Mouse (Mus musculus) left cerebral cortex, adult 8-10 months (tissue): Measurements from ENCODE around the gene Ezh1. TPM values are rescaled to one million over a fixed set of nuclear protein-coding genes. Genes with fewer than 3 reads are reported as not detected.

Experiments used
- DNase-seq, 2 experiments: peaks; one replicate each; pipeline ENCODE4 v3.0.0; 2022; ENCODE audit warnings: low spot score in 2 of 2
- total RNA-seq, 4 experiments: library from RNA; stranded (reverse); gene quantifications; 2 replicates each; pipeline ENCODE4 v1.2.4; 2022

Gene Ezh1
- 10 to 100 TPM; 62.4 to 63.9 (median 63.7) TPM for total RNA-seq

DNA sequence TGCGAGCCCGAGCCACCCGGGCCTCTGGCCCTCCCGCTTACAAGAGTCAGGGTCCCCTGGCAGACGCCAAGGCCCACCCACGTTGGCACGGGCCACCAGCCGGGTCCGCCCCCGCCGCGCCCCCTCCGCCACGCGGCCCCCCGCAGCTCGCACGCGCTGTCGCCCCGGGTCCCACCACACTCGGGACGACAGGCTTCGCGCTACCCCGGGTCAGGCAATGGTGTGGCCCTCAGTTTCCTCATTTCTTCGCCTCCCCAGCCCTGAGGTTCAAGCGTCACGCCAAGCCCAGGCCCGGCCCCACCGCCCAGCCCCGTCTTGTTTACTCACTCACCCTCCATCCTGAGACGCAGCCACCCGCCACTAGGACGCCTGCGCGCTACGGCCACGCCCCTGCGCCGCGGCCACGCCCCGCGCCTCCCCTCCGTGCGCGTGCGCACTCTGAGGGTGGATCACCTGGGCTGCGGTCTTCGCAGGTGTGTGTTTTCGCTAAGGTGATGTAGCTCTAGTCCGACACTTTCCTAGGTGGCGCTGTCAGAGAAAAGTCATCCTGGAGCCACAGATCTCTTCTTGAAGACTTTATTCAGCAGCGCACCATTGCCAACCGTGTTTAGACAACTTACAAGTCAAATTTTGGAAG lies at the start of gene Ezh1:
Gene Ezh1 (minus strand): TSS at position 399 of the 637 bp plus-strand sequence.
- DNase-seq, result peak; percentile 82 to 89

DNA sequence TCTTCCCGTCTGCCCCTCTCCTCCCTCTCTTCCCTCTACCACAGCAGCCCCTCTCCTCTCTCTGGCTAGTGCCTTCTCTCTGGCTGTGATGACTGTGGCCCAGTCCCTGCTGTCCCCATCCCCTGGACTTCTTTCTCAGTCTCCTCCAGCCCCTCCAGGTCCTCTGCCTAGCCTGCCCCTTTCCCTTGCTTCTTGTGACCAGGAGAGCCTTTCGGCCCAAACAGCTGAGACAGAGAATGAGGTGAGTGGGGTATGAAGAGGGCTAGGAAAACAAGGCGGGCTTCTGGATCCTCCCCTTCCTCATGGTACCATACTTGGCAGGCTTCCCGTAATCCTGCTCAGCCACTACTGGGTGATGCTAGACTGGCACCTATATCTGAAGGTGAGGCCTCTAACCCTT lies 49.0 kb upstream of the Ezh1 start:
- no peak for DNase-seq

DNA sequence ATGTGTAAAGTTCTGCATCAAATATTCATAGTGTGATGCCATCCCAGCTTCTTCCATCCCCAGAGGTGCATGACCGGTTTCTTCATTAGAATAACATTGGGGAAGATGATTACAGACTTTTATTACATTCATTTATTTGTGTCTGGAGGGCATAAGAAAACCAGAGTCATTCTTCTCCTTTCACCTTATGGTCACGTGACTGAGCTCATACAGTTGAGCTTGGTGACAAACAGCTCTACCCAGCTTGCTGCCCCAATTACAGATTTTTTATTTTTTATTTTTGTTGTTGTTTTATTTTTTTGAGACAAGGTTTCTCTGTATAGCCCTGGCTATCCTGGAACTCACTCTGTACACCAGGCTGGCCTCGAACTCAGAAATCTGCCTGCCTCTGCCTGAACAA lies 46.2 kb upstream of the Ezh1 start:
- no peak for DNase-seq

DNA sequence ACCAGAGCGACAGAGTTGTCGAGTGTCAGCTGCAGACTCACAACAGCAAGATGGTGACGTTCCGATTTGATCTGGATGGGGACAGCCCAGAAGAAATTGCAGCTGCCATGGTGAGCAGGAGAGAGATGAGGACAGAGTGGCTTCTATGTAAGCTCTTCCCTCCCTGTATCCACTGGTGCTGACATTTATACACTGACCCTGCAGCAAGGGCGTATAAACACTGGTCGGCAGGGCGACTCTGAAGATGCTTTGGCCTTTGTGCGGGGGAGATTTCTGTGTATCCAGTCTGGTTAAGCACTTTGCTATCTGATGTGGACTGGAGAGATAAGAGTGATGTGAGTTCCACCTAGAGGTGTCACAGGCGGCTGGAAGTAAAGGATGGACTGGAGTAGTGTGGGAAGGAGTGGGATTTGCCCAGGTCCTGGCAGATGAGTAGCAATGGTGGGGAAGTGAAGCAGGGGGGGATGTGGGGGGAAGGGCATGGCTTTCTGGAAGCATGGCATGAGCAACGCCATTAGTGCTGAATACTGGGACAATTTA lies 43.4 kb upstream of the Ezh1 start:
- no peak for DNase-seq

DNA sequence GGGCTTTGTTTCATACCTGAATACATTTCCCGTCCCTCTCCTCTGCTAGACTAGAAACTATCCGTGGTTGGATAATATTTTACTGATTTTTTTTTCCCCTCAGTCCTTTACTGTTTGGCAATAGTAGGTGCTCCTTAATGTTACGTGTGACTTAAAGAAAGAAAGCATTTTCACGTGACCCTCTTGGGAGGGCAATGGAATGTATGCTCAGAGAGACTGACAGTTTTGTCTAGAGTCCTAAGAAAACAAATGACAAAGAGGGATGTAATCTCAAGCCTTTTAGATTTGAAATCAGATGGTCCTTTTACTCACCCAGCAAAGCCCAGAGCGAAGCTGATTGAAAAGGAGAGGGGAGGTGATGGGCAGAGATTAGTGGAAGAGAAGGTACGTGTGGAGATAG lies 39.6 kb upstream of the Ezh1 start:
- no peak for DNase-seq

DNA sequence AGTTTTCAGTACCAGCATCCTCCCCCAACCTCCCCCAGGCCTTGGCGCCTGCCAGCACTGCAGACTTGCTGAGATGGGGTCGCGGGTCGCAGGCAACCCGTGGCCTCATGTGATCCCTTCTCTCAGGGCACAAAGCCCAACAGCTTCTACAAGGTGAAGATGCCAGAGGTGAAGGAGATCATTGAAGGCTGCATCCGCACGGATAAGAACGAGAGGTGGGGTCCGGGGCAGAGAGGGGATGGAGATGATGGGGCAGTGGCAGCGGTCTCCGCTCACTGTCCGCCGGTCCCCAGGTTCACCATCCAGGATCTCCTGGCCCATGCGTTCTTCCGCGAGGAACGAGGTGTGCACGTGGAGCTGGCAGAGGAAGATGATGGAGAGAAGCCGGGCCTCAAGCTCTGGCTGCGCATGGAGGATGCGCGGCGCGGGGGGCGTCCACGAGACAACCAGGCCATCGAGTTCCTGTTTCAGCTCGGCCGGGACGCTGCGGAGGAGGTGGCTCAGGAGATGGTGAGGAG lies 38.8 kb upstream of the Ezh1 start:
- DNase-seq, result no peak

DNA sequence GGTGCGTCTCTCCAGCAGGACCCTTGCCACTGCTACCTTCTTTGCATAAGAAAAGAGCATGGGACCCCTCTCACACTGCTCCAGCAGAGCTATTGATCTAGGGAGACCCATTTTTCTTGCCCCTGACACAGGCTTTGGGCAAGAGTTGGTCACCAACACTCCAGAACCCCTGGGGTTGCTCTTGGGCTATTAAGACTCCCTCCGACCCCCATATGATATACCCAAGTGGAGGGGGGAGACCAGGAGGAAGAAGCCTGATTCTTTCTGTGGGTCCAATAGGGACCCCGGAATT lies 37.7 kb upstream of the Ezh1 start:
- no peak for DNase-seq

DNA sequence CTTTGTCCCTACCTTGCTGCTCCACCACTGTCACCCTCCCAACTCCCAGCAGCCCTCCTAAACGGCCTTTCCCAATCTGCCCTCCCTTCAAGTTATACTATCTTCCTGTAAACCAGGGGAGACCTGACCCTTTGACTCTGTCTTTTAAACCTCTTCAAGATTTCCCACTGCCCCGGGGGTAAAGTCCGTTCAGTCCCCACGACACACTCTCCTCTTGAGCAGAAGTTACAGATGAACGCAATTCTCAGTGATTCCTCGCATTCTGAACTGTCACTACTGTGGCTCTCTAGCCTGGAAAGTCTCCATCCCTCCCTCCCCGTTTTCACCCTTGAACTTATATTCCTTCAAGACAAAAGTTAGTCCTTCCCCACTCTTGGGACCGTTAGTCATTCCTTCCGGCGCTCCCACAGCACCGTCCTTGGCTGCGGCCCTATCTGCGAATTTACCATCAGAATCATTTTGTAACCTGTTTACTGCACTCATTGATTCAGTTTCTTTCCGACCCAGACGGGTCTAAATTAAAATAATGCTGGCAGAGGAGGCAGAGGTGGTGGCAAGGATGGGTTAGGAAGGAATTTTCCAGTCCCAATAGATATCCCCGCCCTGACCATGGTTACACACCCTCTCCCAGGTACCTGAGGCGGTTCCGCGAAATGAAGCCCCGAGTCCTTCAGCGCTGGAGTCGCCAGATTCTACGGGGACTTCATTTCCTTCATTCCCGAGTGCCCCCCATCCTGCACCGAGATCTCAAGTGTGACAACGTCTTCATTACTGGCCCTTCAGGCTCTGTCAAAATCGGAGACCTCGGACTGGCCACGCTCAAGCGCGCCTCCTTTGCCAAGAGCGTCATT lies 37.1 kb upstream of the Ezh1 start:
- no peak for DNase-seq

DNA sequence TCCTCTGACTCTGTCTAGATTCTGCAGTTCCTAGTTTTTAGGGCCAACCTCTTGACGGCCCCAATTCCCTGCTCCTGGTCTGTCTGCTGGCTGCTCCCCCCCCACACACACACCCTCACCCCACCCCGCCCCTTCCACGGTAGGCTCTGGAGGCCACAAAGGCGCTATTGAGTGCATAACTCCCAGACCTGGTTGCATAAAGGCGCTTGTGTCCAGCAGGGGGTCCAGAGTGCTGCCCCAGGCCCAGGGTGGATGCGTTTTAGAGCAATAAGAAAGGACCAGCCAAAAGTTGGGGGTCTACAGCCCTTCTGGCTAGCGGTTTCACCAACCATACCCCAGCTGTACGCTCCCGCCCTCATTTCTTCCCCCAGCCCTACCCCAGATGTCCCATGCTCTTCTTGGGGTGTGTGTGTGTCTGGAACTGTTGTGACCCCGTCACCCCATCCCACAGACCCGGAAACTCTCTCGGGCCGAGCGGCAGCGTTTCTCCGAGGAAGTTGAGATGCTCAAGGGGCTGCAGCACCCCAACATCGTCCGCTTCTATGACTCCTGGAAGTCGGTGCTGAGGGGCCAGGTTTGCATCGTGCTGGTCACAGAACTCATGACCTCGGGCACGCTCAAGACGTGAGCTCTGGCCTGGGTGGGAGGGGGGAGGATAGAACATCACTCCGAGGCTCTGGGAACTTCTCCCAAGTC lies 36.2 kb upstream of the Ezh1 start:
- no peak for DNase-seq

DNA sequence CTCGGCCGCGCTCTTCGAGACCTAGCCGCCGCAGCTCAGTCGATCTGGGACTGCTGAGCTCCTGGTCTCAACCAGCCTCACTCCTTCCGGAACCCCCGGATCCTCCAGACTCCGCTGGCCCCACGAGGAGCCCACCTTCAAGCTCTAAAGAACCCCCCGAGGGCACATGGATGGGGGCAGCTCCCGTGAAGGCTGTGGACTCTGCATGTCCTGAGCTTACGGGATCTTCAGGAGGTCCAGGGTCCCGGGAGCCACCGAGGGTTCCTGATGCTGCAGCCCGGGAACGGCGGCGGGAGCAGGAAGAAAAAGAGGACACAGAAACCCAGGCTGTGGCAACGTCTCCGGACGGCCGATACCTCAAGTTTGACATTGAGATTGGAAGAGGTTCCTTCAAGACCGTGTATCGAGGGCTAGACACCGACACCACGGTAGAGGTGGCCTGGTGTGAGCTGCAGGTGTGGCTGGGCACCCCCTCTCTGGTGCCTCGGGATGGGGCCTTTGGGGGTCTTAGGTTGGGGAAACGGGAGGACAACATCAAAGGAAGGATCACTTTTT lies 34.6 kb upstream of the Ezh1 start:
- DNase-seq, result no peak

DNA sequence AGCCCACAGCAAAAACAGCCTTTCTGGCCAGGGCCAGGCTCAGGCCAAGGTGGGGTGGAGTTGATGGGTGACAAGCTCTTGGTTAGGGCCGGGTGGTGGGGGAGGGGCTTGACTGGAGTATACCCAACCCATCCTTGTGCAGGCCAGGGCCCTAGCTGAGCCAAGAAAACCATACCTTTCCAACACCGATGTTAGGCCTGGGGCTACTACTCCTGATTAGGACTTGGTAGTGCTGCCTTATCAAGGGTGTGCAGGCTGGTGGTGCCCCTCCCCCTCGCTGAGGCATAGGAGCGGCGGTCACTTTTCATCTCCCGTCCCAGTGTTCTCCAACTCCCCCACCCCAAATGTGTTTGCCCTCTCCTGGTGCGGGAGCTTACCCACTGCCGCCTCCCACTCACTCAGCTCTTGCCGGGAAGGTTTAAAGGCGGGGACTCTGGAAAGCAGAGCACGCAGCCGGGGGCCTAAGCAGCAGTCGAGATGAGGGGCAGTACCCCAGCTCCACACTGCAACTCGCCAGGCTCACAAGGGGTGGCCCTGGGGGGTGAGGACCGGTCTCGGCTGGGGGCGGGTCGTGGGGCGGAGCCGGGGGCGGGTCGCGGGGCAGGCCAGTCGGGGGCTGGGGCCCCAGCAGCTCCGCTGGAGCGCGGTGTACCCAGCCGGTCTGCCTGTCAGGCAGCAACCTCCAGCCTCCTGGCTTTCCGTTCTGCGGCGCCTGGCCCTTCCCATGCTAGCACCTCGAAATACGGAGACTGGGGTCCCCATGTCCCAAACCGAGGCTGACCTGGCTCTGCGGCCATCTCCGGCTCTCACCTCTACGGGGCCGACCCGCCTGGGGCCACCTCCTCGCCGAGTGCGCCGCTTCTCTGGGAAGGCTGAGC lies 33.9 kb upstream of the Ezh1 start, which contains the start of gene Wnk4:
Gene Wnk4 (plus strand): TSS at position 620 of the 878 bp plus-strand sequence.
- no peak for DNase-seq

DNA sequence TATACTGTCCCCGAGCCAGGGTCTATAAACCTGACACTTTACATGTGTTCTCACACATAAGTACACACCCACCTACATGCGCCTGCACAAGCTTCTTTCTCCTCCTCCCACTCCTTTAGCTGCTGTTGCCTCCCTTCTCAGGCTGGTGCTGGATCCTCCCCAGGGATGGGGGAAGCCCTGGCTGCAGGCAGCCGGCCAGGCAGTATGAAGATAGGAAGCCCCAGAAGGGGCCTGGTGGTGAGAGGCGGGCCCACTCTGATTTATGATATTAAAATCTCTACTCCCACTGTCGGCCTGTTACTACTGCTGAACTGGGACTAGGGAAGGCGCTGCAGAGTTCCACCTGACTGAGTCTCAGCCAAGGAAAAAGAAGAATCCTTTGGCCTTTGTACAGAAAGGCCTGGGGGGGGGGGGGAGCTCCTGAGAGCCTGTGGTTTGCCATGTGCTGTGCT lies 33.0 kb upstream of the Ezh1 start:
- peak; percentile 42 to 83 for DNase-seq

DNA sequence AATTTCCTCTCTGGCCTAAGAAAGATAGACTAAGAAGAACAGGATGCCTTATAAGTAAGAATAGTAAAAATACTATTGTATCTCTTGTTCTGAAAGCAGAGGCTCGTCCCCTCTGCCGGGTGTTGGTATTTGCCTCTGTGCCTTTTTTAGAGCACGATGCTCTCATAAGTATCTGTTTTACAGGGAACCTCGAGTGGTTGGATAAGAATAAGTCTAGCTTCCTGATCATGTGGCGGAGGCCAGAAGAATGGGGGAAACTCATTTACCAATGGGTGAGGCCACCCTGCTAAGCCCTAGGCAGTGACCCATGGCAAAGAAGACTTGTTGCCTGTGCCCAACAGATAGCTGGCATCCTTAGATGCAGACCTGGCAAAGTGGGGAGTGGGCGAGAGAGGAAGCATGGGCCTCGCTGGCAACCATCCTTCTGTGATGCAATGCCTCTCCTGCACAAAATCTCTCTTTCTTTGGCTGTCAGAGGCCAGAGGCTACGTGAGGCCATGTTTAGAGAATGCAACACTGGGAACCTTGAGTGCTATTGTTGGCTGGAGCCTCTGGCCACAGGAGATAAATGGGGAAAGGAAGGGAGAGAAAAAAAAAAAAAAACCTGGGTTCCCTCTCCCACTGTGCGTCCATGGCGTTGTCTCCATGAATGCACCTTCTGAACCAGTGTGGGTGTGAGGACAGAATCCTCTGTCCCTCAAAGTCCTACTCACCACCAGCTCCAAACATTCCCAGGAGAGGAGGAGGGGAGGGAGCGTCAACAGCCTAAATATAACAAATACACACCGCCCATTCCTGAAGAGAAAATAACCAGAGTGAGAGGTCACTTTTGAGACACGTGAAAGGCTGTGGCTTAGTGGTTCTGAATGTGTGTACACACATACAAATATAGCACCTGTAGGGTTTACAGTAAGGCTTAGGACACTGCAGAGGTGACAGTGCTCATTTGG lies 29.8 kb upstream of the Ezh1 start:
- no peak for DNase-seq

DNA sequence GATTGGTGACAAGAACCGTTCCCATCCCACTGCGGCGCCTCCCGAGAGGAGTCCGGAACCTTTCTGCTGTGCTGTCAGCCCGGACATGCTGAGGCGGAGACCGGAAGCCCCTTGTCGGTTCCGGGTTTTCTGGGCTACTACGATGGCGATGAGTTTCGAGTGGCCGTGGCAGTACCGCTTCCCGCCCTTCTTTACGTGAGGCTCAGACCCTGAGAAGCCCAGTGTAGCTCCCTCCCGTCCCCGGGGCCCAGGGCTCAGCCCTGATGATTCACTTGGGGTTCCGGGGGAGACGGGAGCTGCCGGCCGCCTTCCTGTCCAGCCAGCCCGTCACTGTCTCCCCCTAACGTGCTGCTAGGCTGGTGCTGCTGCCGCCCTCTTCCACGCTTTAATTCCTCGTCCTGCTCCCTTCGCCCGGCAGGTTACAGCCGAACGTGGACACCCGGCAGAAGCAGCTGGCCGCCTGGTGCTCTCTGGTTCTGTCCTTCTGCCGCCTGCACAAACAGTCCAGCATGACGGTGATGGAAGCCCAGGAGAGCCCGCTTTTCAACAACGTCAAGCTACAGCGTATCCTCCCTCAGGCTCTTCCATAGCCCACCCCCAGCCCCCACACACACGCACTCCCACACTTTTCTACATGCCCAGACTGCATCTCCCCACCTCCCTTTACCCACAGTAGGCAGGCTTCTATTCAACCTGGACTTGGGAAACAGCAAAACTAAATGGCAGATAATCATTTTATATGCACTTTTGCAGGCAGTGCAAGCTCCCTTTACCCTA lies 27.5 kb upstream of the Ezh1 start, which contains the start of gene Vps25:
Gene Vps25 (plus strand): TSS at position 95 of the 777 bp plus-strand sequence.
- DNase-seq, result peak; percentile 71 to 76

DNA sequence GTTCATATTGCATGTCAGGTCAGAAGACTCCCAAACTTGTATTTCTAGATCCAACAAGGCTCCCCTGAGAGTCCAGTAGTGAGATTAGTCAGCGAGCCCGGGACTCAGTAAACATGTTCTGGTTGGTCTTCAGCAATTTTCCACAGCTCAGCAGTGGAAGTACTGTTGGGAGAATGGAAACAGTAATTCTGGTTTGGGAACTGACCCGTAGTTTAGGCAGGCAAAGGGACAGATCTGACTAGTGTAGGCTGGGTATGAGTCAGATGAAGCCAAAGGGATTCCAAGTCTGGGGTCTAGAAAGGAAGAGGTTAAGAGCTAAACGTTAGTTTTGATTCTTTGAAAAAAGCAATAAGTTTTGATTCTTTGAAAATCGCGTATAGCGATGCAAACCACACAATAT lies 26.7 kb upstream of the Ezh1 start:
- no peak for DNase-seq

DNA sequence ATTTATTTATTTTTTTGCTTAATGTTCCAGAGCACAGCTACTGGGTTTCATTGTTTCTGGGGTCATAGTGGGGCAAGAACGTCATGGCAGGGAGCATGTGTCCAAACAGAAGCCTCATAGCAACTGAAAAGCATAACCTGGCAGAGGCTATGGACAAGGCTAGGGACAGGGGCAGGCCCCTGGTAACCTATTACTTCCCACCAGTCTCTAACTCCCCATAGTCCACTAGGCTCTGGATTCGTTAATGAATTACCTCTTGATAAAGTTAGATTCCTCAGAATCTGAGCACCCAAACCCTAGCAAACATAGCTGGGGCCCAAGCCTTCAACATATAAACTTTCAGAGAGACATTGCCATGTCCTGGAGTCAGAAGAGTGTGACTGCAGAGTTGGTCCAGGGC lies 24.8 kb upstream of the Ezh1 start:
- DNase-seq, result no peak

DNA sequence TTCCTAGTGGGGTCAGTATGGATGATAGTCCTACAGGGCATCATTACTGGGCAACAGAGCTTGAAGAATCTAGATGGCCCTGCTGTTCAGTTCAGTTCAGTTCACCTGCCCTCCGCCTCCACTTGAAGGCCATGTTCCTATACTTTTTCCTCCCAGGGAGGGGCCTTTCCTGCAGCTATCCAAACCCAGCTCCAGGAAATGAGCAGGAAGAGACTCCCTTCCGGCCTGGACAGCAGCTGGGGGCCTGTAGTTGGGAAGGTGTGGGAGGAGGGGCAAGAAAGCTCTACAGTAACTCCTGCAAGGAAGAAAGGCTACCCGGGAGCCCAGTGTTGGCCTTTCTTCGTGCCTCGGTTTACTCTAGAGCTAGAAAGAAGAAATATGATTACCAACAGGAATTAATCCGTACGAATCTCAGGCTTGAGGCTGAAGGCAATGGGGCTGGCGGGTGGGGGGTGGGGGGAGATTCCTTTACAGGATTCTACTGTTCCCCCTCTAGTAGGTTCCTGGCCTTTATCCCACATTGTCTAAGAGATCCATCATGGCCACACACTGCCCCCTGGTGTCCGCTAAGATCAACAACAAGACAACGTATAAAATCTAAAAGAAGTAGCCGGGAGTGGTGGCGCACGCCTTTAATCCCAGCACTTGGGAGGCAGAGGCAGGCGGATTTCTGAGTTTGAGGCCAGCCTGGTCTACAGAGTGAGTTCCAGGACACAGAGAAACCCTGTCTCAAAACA lies 22.2 kb upstream of the Ezh1 start:
- DNase-seq, result no peak

DNA sequence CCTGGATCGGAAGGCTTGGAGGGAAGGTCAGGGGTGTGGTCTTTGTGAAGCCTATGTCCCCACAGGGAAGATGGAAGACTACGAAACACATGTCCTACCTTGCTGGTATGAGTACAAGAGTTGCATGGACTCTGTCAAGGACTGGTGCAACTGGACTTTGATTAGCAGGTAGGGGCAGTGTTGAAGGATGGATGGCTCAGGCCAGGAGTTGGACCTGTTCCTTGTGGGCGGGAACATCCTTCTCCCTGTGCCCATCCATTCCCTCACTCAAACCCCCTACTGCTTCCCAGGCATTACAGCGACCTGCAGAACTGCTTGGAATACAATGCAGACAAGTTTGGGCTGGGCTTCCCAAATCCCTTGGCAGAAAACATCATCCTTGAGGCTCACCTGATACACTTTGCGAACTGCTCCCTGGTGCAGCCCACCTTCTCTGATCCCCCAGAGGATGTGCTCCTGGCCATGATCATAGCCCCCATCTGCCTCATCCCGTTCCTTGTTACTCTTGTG lies 21.3 kb upstream of the Ezh1 start:
- no peak for DNase-seq
